8 mouse cellular contexts compared by ENCODE assay signal in the genomic region with DNA sequence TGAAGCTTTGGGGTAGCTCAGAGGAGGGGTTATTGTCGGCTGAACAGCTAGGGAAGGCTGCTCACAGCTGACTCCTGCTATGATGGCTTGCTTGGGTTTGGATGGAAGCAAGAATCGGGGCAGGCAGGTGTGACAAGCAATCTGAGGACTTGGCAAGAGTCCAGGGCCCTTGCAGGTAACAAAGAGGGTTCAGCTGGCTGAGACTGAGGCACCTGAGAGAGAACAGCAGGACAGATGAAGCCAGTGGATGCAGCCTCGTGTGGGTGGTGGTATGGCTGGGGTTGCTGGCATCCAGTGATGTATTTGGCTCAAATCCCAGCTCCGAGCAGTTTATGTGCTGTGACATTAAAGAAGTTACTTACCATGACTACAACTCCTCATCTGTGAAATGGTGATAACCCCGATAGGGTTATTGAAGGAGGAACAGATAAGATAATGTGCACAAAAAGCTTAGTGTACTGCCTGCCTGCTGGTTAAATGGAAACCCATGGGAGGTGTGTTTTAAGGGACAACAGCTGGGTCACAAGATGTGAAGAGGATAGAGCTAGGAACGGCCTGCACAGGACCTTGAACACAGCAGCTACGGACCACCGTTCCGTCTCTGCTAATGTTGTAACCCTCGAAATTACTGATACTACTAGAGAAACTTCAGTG. TPM values are rescaled to one million over a fixed set of nuclear protein-coding genes. Genes with fewer than 3 reads are reported as not detected.
DNase-seq lines count a peak whose midpoint lies in the region; ATAC-seq lines count a peak whose summit lies in the region.

No protein-coding gene starts in this region.

- H3K4me3 ChIP-seq in heart, embryonic 11.5 days (ENCODE audit: low read depth, low read length), result no peak overlapping the region
- no peak overlapping the region for H3K4me3 ChIP-seq in heart, embryonic 10.5 days

- H3K36me3 ChIP-seq in heart, embryonic 11.5 days (ENCODE audit: control insufficient read depth, insufficient read depth, low read length), result no peaks in the 10 kb centered on the region
- no peaks in the 10 kb centered on the region for H3K36me3 ChIP-seq in heart, embryonic 10.5 days

- H3K27me3 ChIP-seq in heart, embryonic 11.5 days (ENCODE audit: control insufficient read depth, insufficient read depth, low read length), result peaks cover 26% of the 10 kb centered on the region
- peaks cover 34% of the 10 kb centered on the region for H3K27me3 ChIP-seq in heart, embryonic 10.5 days (ENCODE audit: insufficient read depth, poor library complexity, severe bottlenecking)

- H3K9ac ChIP-seq in heart, embryonic 11.5 days (ENCODE audit: low read depth, low read length), result no peak overlapping the region

- ATAC-seq in heart, embryonic 11.5 days (replicated peaks; ENCODE audit: insufficient number of reproducible peaks, low FRiP score, low TSS enrichment), result no peak

- H3K4me1 ChIP-seq in heart, embryonic 11.5 days (ENCODE audit: control insufficient read depth, insufficient read depth, low read length), result peaks cover 14% of the 10 kb centered on the region; the same call in 1 of the 2 replicates
- peaks cover 13% of the 10 kb centered on the region for H3K4me1 ChIP-seq in heart, embryonic 10.5 days

- no peaks in the 10 kb centered on the region for H3K9me3 ChIP-seq in heart, embryonic 11.5 days (replicated peaks; ENCODE audit: control insufficient read depth, low read length)
- H3K9me3 ChIP-seq in heart, embryonic 10.5 days, result no peaks in the 10 kb centered on the region

- no peak for DNase-seq in heart, embryonic 10.5 days (ENCODE audit: low spot score)
- peak; percentile 20 for DNase-seq in thymus, postnatal 4 days
- no peak for DNase-seq in thymus, postnatal 14 days
- DNase-seq in kidney, postnatal 25 days, result peak; percentile 48 to 63
- DNase-seq in embryo, embryonic 11 days, result no peak
- no peak for DNase-seq in gastrocnemius, postnatal 25 days
- DNase-seq in right cerebral cortex, adult 2 months (ENCODE audit: low spot score in 2 of 2), result no peak

- 58% methylated on average over 10 of the region's 10 CpGs for WGBS in heart, embryonic 11.5 days (ENCODE audit: insufficient replicate concordance)
- 67% methylated on average over 10 of the region's 10 CpGs for WGBS in heart, embryonic 10.5 days

- H3K27ac ChIP-seq in heart, embryonic 11.5 days (ENCODE audit: low read depth, low read length), result no peak overlapping the region
- H3K27ac ChIP-seq in heart, embryonic 10.5 days, result no peak overlapping the region

- peak overlapping the region; percentile 84; the same call in 1 of the 2 replicates for H3K4me2 ChIP-seq in heart, embryonic 11.5 days

RNA-seq across cellular contexts. Expression of gene Zfyve27, which starts 5.7 kb away (rescaled TPM):
- 11.6 and 13.5 TPM in 2 replicates for polyA plus RNA-seq in heart, embryonic 11.5 days (2014; fragmentation: Nextera tagmentation; extraction: Ambion mirVana)
- polyA plus RNA-seq in heart, embryonic 10.5 days (2016; fragmentation: Nextera tagmentation; extraction: Ambion mirVana), result 23.9 and 27.8 TPM in 2 replicates
- total RNA-seq in gastrocnemius, postnatal 25 days (2021), result 10 to 100 TPM; 10.3 to 12.0 TPM

RNA-seq across cellular contexts. Expression of gene Marveld1, which starts 22.2 kb away (rescaled TPM):
- 13.9 and 14.4 TPM in 2 replicates for polyA plus RNA-seq in heart, embryonic 11.5 days (2014; fragmentation: Nextera tagmentation; extraction: Ambion mirVana)
- polyA plus RNA-seq in heart, embryonic 10.5 days (2016; fragmentation: Nextera tagmentation; extraction: Ambion mirVana), result 6.5 and 8.1 TPM in 2 replicates
- 10 to 100 TPM in 1 of 2 experiments, 1 to 10 TPM in 1; 6.8 to 11.8 TPM for total RNA-seq in gastrocnemius, postnatal 25 days (2021)

RNA-seq across cellular contexts. Expression of gene Sfrp5, which starts 32.6 kb away (rescaled TPM):
- 5.7 and 6.1 TPM in 2 replicates for polyA plus RNA-seq in heart, embryonic 11.5 days (2014; fragmentation: Nextera tagmentation; extraction: Ambion mirVana)
- 7.9 and 18.6 TPM in 2 replicates for polyA plus RNA-seq in heart, embryonic 10.5 days (2016; fragmentation: Nextera tagmentation; extraction: Ambion mirVana)
- 1 to 10 TPM; 4.0 to 5.7 TPM for total RNA-seq in gastrocnemius, postnatal 25 days (2021)

RNA-seq across cellular contexts. Expression of gene Avpi1, which starts 40.6 kb away (rescaled TPM):
- 29.5 and 31.1 TPM in 2 replicates for polyA plus RNA-seq in heart, embryonic 11.5 days (2014; fragmentation: Nextera tagmentation; extraction: Ambion mirVana)
- 29.0 and 32.7 TPM in 2 replicates for polyA plus RNA-seq in heart, embryonic 10.5 days (2016; fragmentation: Nextera tagmentation; extraction: Ambion mirVana)
- 1 to 10 TPM; 8.4 to 9.3 TPM for total RNA-seq in gastrocnemius, postnatal 25 days (2021)

Comparison
In these comparisons a context has a peak if more than half of its experiments do, and no peak if none do; other contexts are left out.
1. DNase-seq: peak in thymus, postnatal 4 days (single experiment) and kidney, postnatal 25 days (2 of 2); none in heart, embryonic 10.5 days (single experiment), thymus, postnatal 14 days (single experiment), embryo, embryonic 11 days (single experiment), gastrocnemius, postnatal 25 days (single experiment) and right cerebral cortex, adult 2 months (0 of 2).